Mouse (Mus musculus) erythroblast, embryonic 14.5 days (primary cell): ENCODE measurements at regions not wholly inside any gene's neighbourhood (a gene's known extent, or its start where the extent isn't known, plus 50 kb on each side); places are given as distances from the start of the nearest gene placed in this dataset.
"Not testable (repeated sequence)": the region's sequence is repeated elsewhere in the genome, so short reads cannot be mapped to it uniquely, and the experiment has no call there.

Source experiments
- GATA1 ChIP-seq: IDR thresholded peaks from 2 replicates; pipeline ENCODE4 v1.6.1; 2012; ENCODE audit warnings: low read length, inconsistent platforms, mixed read lengths
- TAL1 ChIP-seq: IDR thresholded peaks from 3 replicates; pipeline ENCODE4 v1.6.1; 2012; ENCODE audit warnings: low read length, inconsistent platforms, mixed read lengths

DNA sequence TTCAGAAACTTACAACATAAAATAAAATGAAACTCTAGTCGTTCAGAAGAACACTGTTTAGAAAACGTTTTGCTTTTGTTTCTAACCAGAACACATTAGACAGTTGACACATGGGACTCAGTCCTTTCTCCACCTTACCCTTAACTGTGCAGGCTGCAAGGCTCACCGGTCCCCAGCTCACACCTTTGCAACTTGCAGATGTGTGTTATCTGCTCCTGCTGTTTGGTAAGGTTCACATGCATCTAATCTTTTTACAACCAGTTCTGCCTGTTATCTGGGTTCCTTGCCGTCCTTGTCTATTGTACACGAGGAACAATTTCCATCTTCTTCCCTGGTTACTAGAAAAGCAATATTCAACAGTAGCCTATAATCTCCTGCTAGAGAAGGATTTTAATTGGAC, 2598.0 kb downstream of the Gm37988 start:
- not testable (repeated sequence) for TF ChIP-seq GATA1, TAL1
